Mouse (Mus musculus) spleen, embryonic (tissue): ENCODE measurements around the gene Cfap97d1.
"Not testable (repeated sequence)": the region's sequence is repeated elsewhere in the genome, so short reads cannot be mapped to it uniquely, and the experiment has no call there.

Experiments
- CTCF ChIA-PET: fragments of 350-600 bp; sonication (Branson Sonifier 250); formaldehyde crosslinking; loops from one replicate; lab custom pipeline; 2022; lab: Charles Lee

The Cfap97d1 gene

GRCm38 (mm10) chr11:101972651-101973050 is 11.4 kb upstream of the Cfap97d1 start:
- CTCF ChIA-PET = no interaction called here

- CTCF ChIA-PET = interaction anchor here (0.5 kb wide), 1 partner anchor 11 kb away, joined by 5 read pairs; the partner anchor contains the start of gene Cfap97d1
Observed at GRCm38 (mm10) chr11:101973496-101973895, 10.6 kb upstream of the Cfap97d1 start.

GRCm38 (mm10) chr11:101974181-101974580 is 9.9 kb upstream of the Cfap97d1 start:
- CTCF ChIA-PET = interaction anchor here (1.1 kb wide), 1 partner anchor 12 kb away, joined by 3 read pairs; the partner anchor contains the start of gene Dusp3

- CTCF ChIA-PET = interaction anchor here (1.1 kb wide), 1 partner anchor 12 kb away, joined by 3 read pairs; the partner anchor contains the start of gene Dusp3
Observed at GRCm38 (mm10) chr11:101974923-101975322, 9.2 kb upstream of the Cfap97d1 start.

GRCm38 (mm10) chr11:101976949-101977348 is 7.1 kb upstream of the Cfap97d1 start:
- CTCF ChIA-PET = interaction anchor here (0.6 kb wide), 1 partner anchor 73 kb away, joined by 3 read pairs; no protein-coding TSS in a partner anchor

GRCm38 (mm10) chr11:101979140-101979539 is 4.9 kb upstream of the Cfap97d1 start:
- CTCF ChIA-PET = no interaction called here

GRCm38 (mm10) chr11:101980603-101981157 is 3.4 kb upstream of the Cfap97d1 start:
- CTCF ChIA-PET = no interaction called here

GRCm38 (mm10) chr11:101981850-101982249 is 2.2 kb upstream of the Cfap97d1 start:
- CTCF ChIA-PET = interaction anchor here (1.1 kb wide), 1 partner anchor 12 kb away, joined by 3 read pairs; no protein-coding TSS in a partner anchor

- CTCF ChIA-PET = no interaction called here
Observed at GRCm38 (mm10) chr11:101982981-101983411, 1.1 kb upstream of the Cfap97d1 start.

- CTCF ChIA-PET = no interaction called here
Observed at GRCm38 (mm10) chr11:101983431-101983921, 603 bp upstream of the Cfap97d1 start.

- CTCF ChIA-PET = not testable (repeated sequence)
Observed at GRCm38 (mm10) chr11:101985450-101985849, 1.4 kb downstream of the Cfap97d1 start.

- CTCF ChIA-PET = interaction anchor here (0.5 to 1.2 kb wide), 2 partner anchors 12 to 755 kb away, joined by 3 read pairs; no protein-coding TSS in a partner anchor
Observed at GRCm38 (mm10) chr11:101985990-101986389, 1.9 kb downstream of the Cfap97d1 start.

GRCm38 (mm10) chr11:101986913-101987312 is 2.8 kb downstream of the Cfap97d1 start, which contains the start of gene Dusp3:
Gene Dusp3, minus strand, starts transcription at chr11:101987013.
- CTCF ChIA-PET = interaction anchor here (1.2 kb wide), 1 partner anchor 13 kb away, joined by 3 read pairs; no protein-coding TSS in a partner anchor

GRCm38 (mm10) chr11:101990244-101990643 is 6.2 kb downstream of the Cfap97d1 start:
- CTCF ChIA-PET = interaction anchor here (0.6 kb wide), 1 partner anchor 9 kb away, joined by 5 read pairs; no protein-coding TSS in a partner anchor

- CTCF ChIA-PET = no interaction called here
Observed at GRCm38 (mm10) chr11:101991813-101992212, 7.7 kb downstream of the Cfap97d1 start.

- CTCF ChIA-PET = no interaction called here
Observed at GRCm38 (mm10) chr11:101992411-101992810, 8.3 kb downstream of the Cfap97d1 start.

GRCm38 (mm10) chr11:101994100-101994499 is 10.0 kb downstream of the Cfap97d1 start:
- CTCF ChIA-PET = no interaction called here

- CTCF ChIA-PET = no interaction called here
Observed at GRCm38 (mm10) chr11:101995938-101996337, 11.9 kb downstream of the Cfap97d1 start.

- CTCF ChIA-PET = interaction anchor here (0.7 kb wide), 1 partner anchor 30 kb away, joined by 4 read pairs; no protein-coding TSS in a partner anchor
Observed at GRCm38 (mm10) chr11:101998258-101998657, 14.2 kb downstream of the Cfap97d1 start.

- CTCF ChIA-PET = no interaction called here
Observed at GRCm38 (mm10) chr11:101999466-101999865, 15.4 kb downstream of the Cfap97d1 start.

- CTCF ChIA-PET = no interaction called here
Observed at GRCm38 (mm10) chr11:102004251-102004650, 20.2 kb downstream of the Cfap97d1 start.

GRCm38 (mm10) chr11:102006271-102006670 is 22.2 kb downstream of the Cfap97d1 start:
- CTCF ChIA-PET = no interaction called here

- CTCF ChIA-PET = no interaction called here
Observed at GRCm38 (mm10) chr11:102006688-102007087, 22.6 kb downstream of the Cfap97d1 start.
